Mouse (Mus musculus): Measurements from ENCODE around the gene Apaf1. TPM values are rescaled to one million over a fixed set of nuclear protein-coding genes. Genes with fewer than 3 reads are reported as not detected.

The Apaf1 gene
- polyA plus RNA-seq, 1 experiment from 2014 or later: 25.9 TPM

DNA sequence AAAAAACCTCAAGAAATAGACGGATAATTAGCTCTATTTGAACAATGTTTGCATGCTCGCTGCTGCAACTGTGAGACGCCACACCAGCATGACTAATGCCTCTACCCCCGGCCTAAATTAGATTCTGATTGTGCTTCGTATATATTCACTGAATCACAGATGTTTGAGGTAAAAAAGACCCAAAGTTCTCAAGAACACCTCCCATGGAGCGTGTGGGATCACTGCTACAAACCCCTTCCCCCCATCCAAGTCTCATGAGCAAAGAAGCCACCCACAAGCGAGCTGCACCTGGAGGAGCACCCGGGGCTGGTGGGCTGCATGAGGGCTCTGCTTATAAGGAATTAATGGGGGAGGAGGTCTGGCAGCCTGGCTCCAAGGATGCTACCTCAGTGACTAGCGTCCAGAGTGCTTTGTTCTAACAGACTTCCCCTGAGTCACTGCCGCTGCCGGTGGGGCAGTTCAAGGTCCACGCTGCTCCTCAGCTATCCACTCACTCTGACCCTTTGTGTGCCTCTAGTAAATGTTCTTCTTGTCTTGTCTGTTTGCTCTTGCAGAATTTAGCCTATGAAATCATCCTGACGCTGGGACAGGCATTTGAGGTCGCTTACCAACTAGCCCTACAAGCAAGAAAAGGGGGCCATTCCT is 116.8 kb downstream of the Apaf1 start:
- Histone ChIP-seq H3K4me3 (ENCODE audit: low read depth, low read length) (no peak overlapping the region), H3K27me3 (replicated peaks; ENCODE audit: control insufficient read depth, insufficient read depth, low read length) (peaks cover 47% of the 10 kb centered on the region), H3K27ac (replicated peaks; ENCODE audit: low read depth, low read length) (no peak overlapping the region), H3K36me3 (ENCODE audit: control insufficient read depth, insufficient read depth, low read length) (no peaks in the 10 kb centered on the region), H3K4me2 (ENCODE audit: low read depth, low read length) (no peak overlapping the region), H3K9me3 (ENCODE audit: control insufficient read depth, low read length) (no peaks in the 10 kb centered on the region), H3K4me1 (ENCODE audit: control insufficient read depth, insufficient read depth, low read length) (peaks cover 8% of the 10 kb centered on the region), H3K9ac (ENCODE audit: low read depth, low read length) (no peak overlapping the region)
- DNase-seq (ENCODE audit: low spot score): no peak
- ATAC-seq (ENCODE audit: low read depth): no peak
- WGBS: 50% methylated on average over 14 of the region's 14 CpGs

DNA sequence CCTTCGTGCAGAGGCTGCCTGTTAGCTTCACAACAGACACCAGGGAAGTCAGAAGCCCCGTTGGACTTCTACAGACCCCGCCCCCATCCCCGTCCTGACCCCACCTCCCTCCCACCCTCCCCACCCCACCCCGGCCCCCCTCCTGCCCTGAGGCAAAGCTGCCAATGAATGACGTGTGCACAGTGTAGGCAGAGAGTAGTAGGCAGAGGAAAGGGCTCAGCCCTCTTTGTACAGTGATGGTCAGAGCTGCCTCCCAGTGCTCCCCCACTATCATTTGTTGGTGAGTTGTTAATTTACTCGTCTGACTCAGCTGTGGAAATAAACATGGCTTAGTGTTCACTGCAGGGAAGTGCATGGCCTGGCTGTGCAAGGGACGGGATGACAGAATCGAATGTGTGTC is 118.1 kb downstream of the Apaf1 start:
- Histone ChIP-seq H3K36me3 (ENCODE audit: control insufficient read depth, insufficient read depth, low read length) (no peaks in the 10 kb centered on the region), H3K9me3 (ENCODE audit: control insufficient read depth, low read length) (no peaks in the 10 kb centered on the region), H3K9ac (ENCODE audit: low read depth, low read length) (no peak overlapping the region), H3K4me3 (ENCODE audit: low read depth, low read length) (no peak overlapping the region), H3K27me3 (replicated peaks; ENCODE audit: control insufficient read depth, insufficient read depth, low read length) (peaks cover 38% of the 10 kb centered on the region), H3K4me1 (ENCODE audit: control insufficient read depth, insufficient read depth, low read length) (peaks cover 4% of the 10 kb centered on the region; the same call in 1 of the 2 replicates), H3K27ac (replicated peaks; ENCODE audit: low read depth, low read length) (no peak overlapping the region), H3K4me2 (ENCODE audit: low read depth, low read length) (no peak overlapping the region)
- no peak for DNase-seq (ENCODE audit: low spot score)
- 28% methylated on average over 9 of the region's 9 CpGs for WGBS
- 0 out of 2 replicates have a peak, but pooled peaks have one; percentile 39 for ATAC-seq (ENCODE audit: low read depth)

DNA sequence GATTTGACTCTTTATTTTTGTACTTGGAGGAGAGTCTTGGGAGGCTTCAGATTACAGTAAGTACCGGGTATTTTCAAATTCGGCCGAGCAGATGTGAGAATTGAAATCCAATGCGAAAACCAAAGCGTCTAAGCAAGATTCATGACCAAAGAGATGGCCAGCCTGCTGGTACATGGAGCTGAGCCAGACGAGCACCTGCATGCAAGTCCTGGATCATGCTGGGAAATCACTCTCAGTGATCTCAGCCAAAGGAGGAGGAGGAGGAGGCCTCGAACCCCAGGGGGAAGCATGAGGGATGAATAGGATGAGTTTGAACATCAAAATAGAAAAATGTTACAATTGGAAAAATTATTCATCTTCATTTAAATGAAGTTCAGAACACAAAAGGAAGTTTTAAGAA is 122.2 kb downstream of the Apaf1 start:
- H3K36me3 ChIP-seq (ENCODE audit: control insufficient read depth, insufficient read depth, low read length): no peaks in the 10 kb centered on the region
- no peaks in the 10 kb centered on the region for H3K27me3 ChIP-seq (replicated peaks; ENCODE audit: control insufficient read depth, insufficient read depth, low read length)
- no peak overlapping the region for H3K4me3 ChIP-seq (ENCODE audit: low read depth, low read length)
- no peaks in the 10 kb centered on the region for H3K9me3 ChIP-seq (ENCODE audit: control insufficient read depth, low read length)
- H3K27ac ChIP-seq (replicated peaks; ENCODE audit: low read depth, low read length): no peak overlapping the region
- H3K4me1 ChIP-seq (ENCODE audit: control insufficient read depth, insufficient read depth, low read length): no peaks in the 10 kb centered on the region
- DNase-seq (ENCODE audit: low spot score): no peak
- H3K4me2 ChIP-seq (ENCODE audit: low read depth, low read length): no peak overlapping the region
- 60% methylated on average over 7 of the region's 7 CpGs for WGBS
- H3K9ac ChIP-seq (ENCODE audit: low read depth, low read length): no peak overlapping the region
- ATAC-seq (ENCODE audit: low read depth): no peak

DNA sequence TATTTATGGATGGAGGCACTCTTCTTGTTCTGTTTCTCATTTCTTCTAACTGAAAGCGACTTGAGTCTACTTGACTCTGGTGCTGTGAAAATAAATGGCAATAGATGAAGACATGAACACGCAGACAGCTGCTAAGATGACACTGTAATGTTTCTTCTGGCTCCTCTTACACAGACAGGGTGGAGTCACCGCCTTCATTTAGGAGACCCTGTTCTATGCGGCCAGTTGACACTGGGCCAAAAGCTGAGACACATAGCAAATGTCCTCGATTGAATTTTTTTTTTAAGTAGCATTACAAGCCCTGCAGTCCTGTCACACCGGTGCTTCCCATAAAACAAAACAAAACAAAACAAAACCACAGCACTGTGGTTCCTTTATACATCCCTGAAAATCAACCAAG is 128.7 kb downstream of the Apaf1 start:
- no peaks in the 10 kb centered on the region for H3K27me3 ChIP-seq (replicated peaks; ENCODE audit: control insufficient read depth, insufficient read depth, low read length)

DNA sequence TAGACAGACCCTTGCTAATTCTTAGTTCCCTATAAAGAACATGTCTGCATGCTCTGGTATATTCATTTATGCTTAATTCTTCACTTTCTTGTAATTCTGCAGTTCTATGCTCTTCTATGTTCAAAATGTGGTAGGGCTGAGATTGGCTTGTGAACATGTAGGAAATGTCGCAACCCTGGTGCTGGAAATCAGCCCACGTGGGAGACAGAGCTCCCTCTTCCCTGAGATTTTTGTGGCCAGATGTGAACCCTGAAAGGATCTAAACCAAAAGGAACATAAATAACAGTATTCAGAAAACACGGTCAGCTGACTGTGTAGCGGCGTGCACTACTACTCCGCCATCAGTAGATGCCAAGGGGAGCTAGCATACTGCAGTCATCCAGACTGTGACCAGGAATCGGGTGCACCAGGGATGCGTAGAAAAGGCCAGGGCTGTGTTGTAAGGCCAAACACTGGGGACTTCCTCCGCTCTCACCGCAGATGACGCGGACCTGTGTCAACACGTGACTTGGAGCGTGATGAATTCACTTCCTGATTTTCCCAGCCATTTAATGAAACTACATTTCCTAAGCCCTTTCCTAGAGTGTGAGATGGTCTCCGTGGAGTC is 129.4 kb downstream of the Apaf1 start:
- Histone ChIP-seq H3K27me3 (replicated peaks; ENCODE audit: control insufficient read depth, insufficient read depth, low read length) (no peaks in the 10 kb centered on the region), H3K36me3 (ENCODE audit: control insufficient read depth, insufficient read depth, low read length) (no peaks in the 10 kb centered on the region), H3K4me2 (ENCODE audit: low read depth, low read length) (no peak overlapping the region), H3K4me1 (ENCODE audit: control insufficient read depth, insufficient read depth, low read length) (no peaks in the 10 kb centered on the region), H3K9ac (ENCODE audit: low read depth, low read length) (no peak overlapping the region), H3K4me3 (ENCODE audit: low read depth, low read length) (no peak overlapping the region), H3K27ac (replicated peaks; ENCODE audit: low read depth, low read length) (no peak overlapping the region), H3K9me3 (ENCODE audit: control insufficient read depth, low read length) (no peaks in the 10 kb centered on the region)
- DNase-seq (ENCODE audit: low spot score): no peak
- WGBS: 86% methylated on average over 15 of the region's 15 CpGs
- no peak for ATAC-seq (ENCODE audit: low read depth)

More for the DNA sequence above, 128.7 kb downstream of the Apaf1 start:
- Histone ChIP-seq H3K4me1 (ENCODE audit: control insufficient read depth, insufficient read depth, low read length) (no peaks in the 10 kb centered on the region), H3K9ac (ENCODE audit: low read depth, low read length) (no peak overlapping the region), H3K36me3 (ENCODE audit: control insufficient read depth, insufficient read depth, low read length) (no peaks in the 10 kb centered on the region), H3K4me2 (ENCODE audit: low read depth, low read length) (no peak overlapping the region), H3K27ac (replicated peaks; ENCODE audit: low read depth, low read length) (no peak overlapping the region), H3K4me3 (ENCODE audit: low read depth, low read length) (no peak overlapping the region), H3K9me3 (ENCODE audit: control insufficient read depth, low read length) (no peaks in the 10 kb centered on the region)
- no peak for ATAC-seq (ENCODE audit: low read depth)
- DNase-seq (ENCODE audit: low spot score): no peak
- 66% methylated on average over 6 of the region's 6 CpGs for WGBS

DNA sequence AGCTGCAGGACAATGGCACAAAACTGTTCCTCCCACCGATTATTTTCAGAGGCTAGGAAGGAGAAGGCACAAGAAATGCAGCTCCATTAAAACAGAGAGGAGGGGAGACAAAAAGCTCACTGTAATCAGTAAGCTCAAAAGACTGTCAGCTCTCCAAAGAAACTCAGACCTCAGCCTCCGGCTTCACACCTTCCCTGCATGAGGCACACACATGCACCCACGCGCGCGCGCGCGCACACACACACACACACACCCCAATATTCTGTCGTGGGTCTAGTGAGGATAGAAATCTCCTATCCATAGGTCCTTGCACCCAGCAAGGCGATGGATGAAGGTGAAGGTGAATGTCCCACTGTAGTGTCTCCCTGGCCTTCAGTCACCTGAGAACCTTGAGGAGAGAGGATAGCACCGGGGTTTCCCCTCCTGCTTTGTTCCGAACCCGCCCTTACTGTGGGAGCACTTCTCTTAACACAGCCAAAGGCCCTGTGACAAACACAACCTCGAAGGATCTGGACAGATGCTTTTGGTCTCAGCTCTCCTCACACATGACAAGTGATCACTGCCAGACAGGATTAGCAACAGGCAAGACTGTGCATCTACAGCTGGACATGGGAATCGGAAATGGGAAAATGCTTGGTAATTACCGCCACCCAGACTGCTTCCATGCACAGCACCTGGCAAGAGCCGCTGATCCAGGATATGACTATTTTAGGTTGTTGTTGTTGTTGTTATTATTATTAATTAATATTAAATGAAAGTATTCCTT is 134.8 kb downstream of the Apaf1 start:
- H3K4me1 ChIP-seq (ENCODE audit: control insufficient read depth, insufficient read depth, low read length): no peaks in the 10 kb centered on the region
- no peak for ATAC-seq (ENCODE audit: low read depth)
- H3K36me3 ChIP-seq (ENCODE audit: control insufficient read depth, insufficient read depth, low read length): no peaks in the 10 kb centered on the region
- no peaks in the 10 kb centered on the region for H3K27me3 ChIP-seq (replicated peaks; ENCODE audit: control insufficient read depth, insufficient read depth, low read length)
- peak; percentile 58 for DNase-seq (ENCODE audit: low spot score)
- no peak overlapping the region for H3K27ac ChIP-seq (replicated peaks; ENCODE audit: low read depth, low read length)
- H3K4me3 ChIP-seq (ENCODE audit: low read depth, low read length): no peak overlapping the region
- no peak overlapping the region for H3K9ac ChIP-seq (ENCODE audit: low read depth, low read length)
- 91% methylated on average over 18 of the region's 18 CpGs for WGBS
- no peak overlapping the region for H3K4me2 ChIP-seq (ENCODE audit: low read depth, low read length)
- no peaks in the 10 kb centered on the region for H3K9me3 ChIP-seq (ENCODE audit: control insufficient read depth, low read length)

DNA sequence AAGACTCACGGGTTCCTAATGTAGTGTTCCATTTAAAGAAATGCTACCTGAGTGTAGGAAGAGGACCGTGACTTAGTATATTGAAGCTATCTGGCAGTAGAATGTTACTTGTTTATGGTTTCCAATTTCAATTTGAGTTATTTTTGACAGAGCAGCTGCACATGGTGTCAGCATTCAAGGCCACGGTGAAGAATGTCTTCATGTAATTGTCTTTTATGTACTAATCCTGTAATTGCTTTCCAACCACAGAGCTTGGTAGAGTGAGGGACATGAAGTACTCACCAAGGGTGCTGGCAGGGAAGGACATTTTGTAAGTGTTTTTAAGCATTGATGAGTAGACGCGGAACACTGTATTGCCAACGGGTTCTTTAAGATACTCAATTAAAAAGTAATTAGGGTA is 135.5 kb downstream of the Apaf1 start:
- no peak overlapping the region for H3K27ac ChIP-seq (replicated peaks; ENCODE audit: low read depth, low read length)
- no peaks in the 10 kb centered on the region for H3K4me1 ChIP-seq (ENCODE audit: control insufficient read depth, insufficient read depth, low read length)
- no peaks in the 10 kb centered on the region for H3K36me3 ChIP-seq (ENCODE audit: control insufficient read depth, insufficient read depth, low read length)
- H3K9me3 ChIP-seq (ENCODE audit: control insufficient read depth, low read length): no peaks in the 10 kb centered on the region
- H3K4me2 ChIP-seq (ENCODE audit: low read depth, low read length): no peak overlapping the region
- H3K9ac ChIP-seq (ENCODE audit: low read depth, low read length): no peak overlapping the region
- no peak overlapping the region for H3K4me3 ChIP-seq (ENCODE audit: low read depth, low read length)
- no peaks in the 10 kb centered on the region for H3K27me3 ChIP-seq (replicated peaks; ENCODE audit: control insufficient read depth, insufficient read depth, low read length)
- ATAC-seq (ENCODE audit: low read depth): peak; percentile 79
- DNase-seq (ENCODE audit: low spot score): peak; percentile 67
- 72% methylated on average over 6 of the region's 6 CpGs for WGBS

DNA sequence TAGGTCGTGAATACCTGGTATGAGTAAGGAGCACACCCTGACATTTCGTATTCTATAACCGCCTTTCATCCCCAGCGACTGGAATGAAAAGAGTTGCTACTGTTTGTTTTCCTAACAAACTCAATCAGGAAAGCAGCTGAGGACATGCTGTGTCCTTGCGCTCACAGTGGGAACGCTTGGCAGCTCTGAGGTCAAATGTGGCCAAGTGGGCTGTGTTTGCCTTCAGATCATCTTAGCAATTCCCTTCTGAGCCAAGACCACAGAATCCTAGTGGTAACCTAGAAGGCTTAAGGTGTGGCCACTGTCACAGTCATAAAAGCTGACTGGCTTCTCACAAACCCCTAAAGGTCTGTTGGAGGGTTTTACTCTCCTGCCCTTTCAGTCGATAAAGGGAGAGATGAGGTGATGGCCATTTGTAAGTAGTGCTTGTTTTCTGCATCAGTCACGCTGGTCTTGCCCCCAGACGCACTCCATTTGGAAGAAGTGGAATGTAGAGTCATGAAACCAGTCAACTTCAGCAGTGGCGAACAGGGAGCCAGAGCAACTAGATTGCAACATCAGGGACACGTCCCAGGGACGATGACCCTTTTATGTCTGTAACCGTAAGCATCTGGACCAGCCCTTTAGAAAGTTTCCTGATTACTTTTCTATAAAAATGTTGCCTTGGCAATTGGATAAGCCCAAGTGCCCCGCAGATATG is 140.4 kb downstream of the Apaf1 start:
- WGBS: 77% methylated on average over 14 of the region's 14 CpGs
- no peak for ATAC-seq (ENCODE audit: low read depth)
- no peaks in the 10 kb centered on the region for H3K27me3 ChIP-seq (replicated peaks; ENCODE audit: control insufficient read depth, insufficient read depth, low read length)

More for the DNA sequence above, 140.4 kb downstream of the Apaf1 start:
- Histone ChIP-seq H3K27ac (replicated peaks; ENCODE audit: low read depth, low read length) (no peak overlapping the region), H3K36me3 (ENCODE audit: control insufficient read depth, insufficient read depth, low read length) (no peaks in the 10 kb centered on the region), H3K9me3 (ENCODE audit: control insufficient read depth, low read length) (no peaks in the 10 kb centered on the region), H3K4me2 (ENCODE audit: low read depth, low read length) (no peak overlapping the region), H3K4me3 (ENCODE audit: low read depth, low read length) (no peak overlapping the region), H3K9ac (ENCODE audit: low read depth, low read length) (no peak overlapping the region), H3K4me1 (ENCODE audit: control insufficient read depth, insufficient read depth, low read length) (no peaks in the 10 kb centered on the region)
- DNase-seq (ENCODE audit: low spot score): no peak

Measured in embryonic facial prominence, embryonic 14.5 days (tissue).